ENCODE assay signal across 20 mouse cellular contexts in genomic region chr15:30709754-30710105, GRCm38 (mm10).
DNase-seq lines count a peak whose midpoint lies in the region; ATAC-seq lines count a peak whose summit lies in the region.
"Had no signal": no experiment of that assay in that cellular context is flagged by ENCODE, and none has a peak within 500 bp of the region (broad histone marks: within the 10 kb centered on the region; RNA-seq: fewer than 3 reads in every experiment).

No protein-coding gene starts in this region.

- peak; percentile 16 for DNase-seq in kidney, adult 9 months
- no peak for DNase-seq in kidney, adult 8-10 months
- DNase-seq: adrenal gland, adult 8-10 months; adrenal gland, postnatal 14 days; adrenal gland, postnatal 36 days; B cell, adult 2 months; cerebellum, adult 11-12 months had no signal

- WGBS in intestine, embryonic 16.5 days, result 83% methylated on average over 2 of the region's 2 CpGs
- WGBS in intestine, embryonic 15.5 days, result 68% methylated on average over 2 of the region's 2 CpGs
- 87% methylated on average over 2 of the region's 2 CpGs for WGBS in neural tube, embryonic 13.5 days
- 90% methylated on average over 2 of the region's 2 CpGs for WGBS in neural tube, embryonic 15.5 days

- H3K9ac ChIP-seq in intestine, embryonic 16.5 days (ENCODE audit: low read depth, low read length), result no peak overlapping the region
- no peak overlapping the region for H3K9ac ChIP-seq in intestine, embryonic 15.5 days
- H3K9ac ChIP-seq in neural tube, embryonic 13.5 days, result no peak overlapping the region
- H3K9ac ChIP-seq in neural tube, embryonic 15.5 days (replicated peaks), result no peak overlapping the region
- H3K9ac ChIP-seq: embryonic facial prominence, embryonic 12.5 days; forebrain, embryonic 13.5 days; forebrain, embryonic 15.5 days had no signal

- H3K27me3 ChIP-seq in intestine, embryonic 16.5 days (replicated peaks; ENCODE audit: control insufficient read depth, insufficient read depth, low read length), result no peaks in the 10 kb centered on the region
- H3K27me3 ChIP-seq in intestine, embryonic 15.5 days (replicated peaks), result no peaks in the 10 kb centered on the region
- no peaks in the 10 kb centered on the region for H3K27me3 ChIP-seq in neural tube, embryonic 13.5 days
- no peaks in the 10 kb centered on the region for H3K27me3 ChIP-seq in neural tube, embryonic 15.5 days (replicated peaks)
- H3K27me3 ChIP-seq: CH12.LX; embryonic facial prominence, embryonic 12.5 days; forebrain, embryonic 13.5 days; forebrain, embryonic 15.5 days; Patski had no signal

- H3K27ac ChIP-seq in intestine, embryonic 16.5 days (ENCODE audit: low read length), result no peak overlapping the region
- no peak overlapping the region for H3K27ac ChIP-seq in intestine, embryonic 15.5 days
- peak overlapping the region; percentile 54; the same call in 1 of the 2 replicates for H3K27ac ChIP-seq in neural tube, embryonic 13.5 days (replicated peaks)
- H3K27ac ChIP-seq in neural tube, embryonic 15.5 days (replicated peaks), result no peak overlapping the region
- H3K27ac ChIP-seq: embryonic facial prominence, embryonic 10.5 days; embryonic facial prominence, embryonic 12.5 days; forebrain, embryonic 13.5 days; forebrain, embryonic 15.5 days had no signal

- ATAC-seq in intestine, embryonic 16.5 days, result peak; percentile 40; the same call in 1 of the 2 replicates
- ATAC-seq in intestine, embryonic 15.5 days, result no peak
- no peak for ATAC-seq in neural tube, embryonic 13.5 days (ENCODE audit: low read depth)
- ATAC-seq in neural tube, embryonic 15.5 days (ENCODE audit: low FRiP score), result no peak
- ATAC-seq: activated CD4-positive, CD25-positive, alpha-beta regulatory T cell, adult 4 months; CD4-positive, CD25-positive, alpha-beta regulatory T cell, adult 4 months; forebrain, embryonic 15.5 days; Patski had no signal

- no peaks in the 10 kb centered on the region for H3K4me1 ChIP-seq in intestine, embryonic 16.5 days (ENCODE audit: control insufficient read depth, insufficient read depth, low read length)
- no peaks in the 10 kb centered on the region for H3K4me1 ChIP-seq in intestine, embryonic 15.5 days (replicated peaks)
- peaks cover 14% of the 10 kb centered on the region for H3K4me1 ChIP-seq in neural tube, embryonic 13.5 days (replicated peaks)
- peaks cover 9% of the 10 kb centered on the region; the same call in 1 of the 2 replicates for H3K4me1 ChIP-seq in neural tube, embryonic 15.5 days
- H3K4me1 ChIP-seq: embryonic facial prominence, embryonic 10.5 days; embryonic facial prominence, embryonic 12.5 days had no signal

- H3K9me3 ChIP-seq in intestine, embryonic 16.5 days (ENCODE audit: control insufficient read depth, low read length), result no peaks in the 10 kb centered on the region
- no peaks in the 10 kb centered on the region for H3K9me3 ChIP-seq in intestine, embryonic 15.5 days
- no peaks in the 10 kb centered on the region for H3K9me3 ChIP-seq in neural tube, embryonic 13.5 days
- H3K9me3 ChIP-seq in neural tube, embryonic 15.5 days (replicated peaks), result no peaks in the 10 kb centered on the region
- H3K9me3 ChIP-seq: embryonic facial prominence, embryonic 10.5 days; embryonic facial prominence, embryonic 12.5 days; forebrain, embryonic 13.5 days; forebrain, embryonic 15.5 days had no signal

- no peak overlapping the region for H3K4me2 ChIP-seq in intestine, embryonic 16.5 days (ENCODE audit: low read depth, low read length)
- no peak overlapping the region for H3K4me2 ChIP-seq in intestine, embryonic 15.5 days (replicated peaks)
- H3K4me2 ChIP-seq in neural tube, embryonic 13.5 days, result no peak overlapping the region
- H3K4me2 ChIP-seq in neural tube, embryonic 15.5 days, result no peak overlapping the region
- H3K4me2 ChIP-seq: embryonic facial prominence, embryonic 12.5 days; forebrain, embryonic 13.5 days; forebrain, embryonic 15.5 days had no signal

- no peak overlapping the region for H3K4me3 ChIP-seq in intestine, embryonic 16.5 days (ENCODE audit: low read length)
- H3K4me3 ChIP-seq in intestine, embryonic 15.5 days (replicated peaks), result no peak overlapping the region
- no peak overlapping the region for H3K4me3 ChIP-seq in neural tube, embryonic 13.5 days
- no peak overlapping the region for H3K4me3 ChIP-seq in neural tube, embryonic 15.5 days (replicated peaks)
- H3K4me3 ChIP-seq: embryonic facial prominence, embryonic 10.5 days; embryonic facial prominence, embryonic 12.5 days; forebrain, embryonic 13.5 days; forebrain, embryonic 15.5 days had no signal

- H3K36me3 ChIP-seq in intestine, embryonic 16.5 days (ENCODE audit: control insufficient read depth, insufficient read depth, low read length), result no peaks in the 10 kb centered on the region
- H3K36me3 ChIP-seq in intestine, embryonic 15.5 days, result no peaks in the 10 kb centered on the region
- no peaks in the 10 kb centered on the region for H3K36me3 ChIP-seq in neural tube, embryonic 13.5 days
- no peaks in the 10 kb centered on the region for H3K36me3 ChIP-seq in neural tube, embryonic 15.5 days
- H3K36me3 ChIP-seq: embryonic facial prominence, embryonic 10.5 days; embryonic facial prominence, embryonic 12.5 days; forebrain, embryonic 15.5 days; G1E had no signal
